Mouse (Mus musculus) common myeloid progenitor, adult 5-6 weeks (primary cell): Measurements from ENCODE around the gene Krt28. TPM values are rescaled to one million over a fixed set of nuclear protein-coding genes. Genes with fewer than 3 reads are reported as not detected.
A peak's percentile ranks its signal among the peaks of the same experiment; 100 is the strongest.

Source experiments
- ATAC-seq: replicated peaks from 2 replicates; pipeline ENCODE4 v1.8.0; 2016; ENCODE audit warnings: low read depth, mild to moderate bottlenecking, moderate TSS enrichment, inconsistent platforms; ENCODE audit not compliant: poor library complexity, severe bottlenecking
- total RNA-seq: library from RNA; stranded (forward); fragments of 200-1000, 187-1606 nt; gene quantifications from 2 replicates; pipeline ENCODE4 v1.2.3, GENCODE M21; 2017

Krt28 gene
- total RNA-seq = not detected in 2 replicates

DNA sequence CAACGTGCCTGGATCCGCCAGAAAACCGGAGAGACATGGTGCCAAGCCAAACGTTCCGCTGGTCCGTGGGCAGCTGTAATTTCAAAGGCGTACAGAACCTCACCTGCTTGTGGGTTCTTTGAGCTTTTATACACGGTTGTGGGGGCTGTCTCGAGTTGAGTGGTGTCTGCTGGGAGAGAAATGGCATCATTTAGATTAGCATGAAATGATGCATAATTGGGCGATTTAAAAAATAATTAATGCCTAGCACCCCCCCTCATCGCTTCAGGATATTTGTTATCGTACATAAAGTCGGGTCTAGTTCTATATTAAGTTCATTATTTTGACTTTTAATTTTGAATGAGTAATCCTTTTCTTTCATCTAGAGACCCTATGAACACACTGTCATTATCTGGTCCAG lies at the start of gene Krt28:
Gene Krt28 (minus strand): TSS at position 101 of the 400 bp plus-strand sequence.
- ATAC-seq = no peak

DNA sequence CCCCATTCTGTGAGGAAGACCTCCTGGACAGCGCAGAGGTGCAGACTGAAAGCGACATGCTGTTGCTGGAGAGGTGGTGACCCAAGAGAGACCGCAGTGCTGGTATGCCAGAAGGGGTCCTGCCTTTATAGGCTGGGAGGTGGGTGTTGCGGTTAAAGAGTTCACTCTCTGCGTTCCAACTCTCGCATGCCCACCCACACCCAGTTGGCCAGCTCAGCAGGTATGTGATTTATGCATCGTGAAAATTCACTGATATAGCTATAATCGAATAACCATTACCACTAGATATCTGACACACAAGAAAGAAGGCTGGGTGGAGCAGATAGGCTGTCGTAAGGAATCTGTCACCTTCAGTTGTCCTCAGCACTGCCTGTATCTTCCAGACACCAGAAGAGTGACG lies 47.5 kb upstream of the Krt28 start, which contains the start of gene Krt12:
Gene Krt12 (minus strand): TSS at position 101 of the 400 bp plus-strand sequence.
- ATAC-seq = no peak

DNA sequence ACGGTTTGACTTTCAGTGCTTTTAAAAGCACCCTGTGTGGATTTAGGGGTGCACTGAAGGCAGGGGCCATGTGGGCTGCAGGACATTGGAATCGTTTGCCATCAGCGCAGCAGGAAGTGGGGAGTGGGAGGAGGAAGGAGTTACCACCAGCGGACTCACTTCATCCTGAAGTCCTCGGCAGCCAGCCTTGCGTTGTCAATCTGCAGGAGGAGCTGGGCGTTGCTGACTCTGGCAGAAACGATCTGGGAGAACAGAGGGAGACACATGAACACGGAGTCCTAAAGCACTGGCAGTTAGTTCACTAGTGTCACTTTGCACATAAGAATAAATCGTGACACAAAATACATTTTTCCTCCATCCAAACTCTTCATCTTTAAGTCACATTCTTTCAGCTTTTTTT lies 45.9 kb upstream of the Krt28 start:
- ATAC-seq = no peak

- no peak for ATAC-seq
Observed at GRCm38 (mm10) chr11:99417819-99418218, 43.1 kb upstream of the Krt28 start.

DNA sequence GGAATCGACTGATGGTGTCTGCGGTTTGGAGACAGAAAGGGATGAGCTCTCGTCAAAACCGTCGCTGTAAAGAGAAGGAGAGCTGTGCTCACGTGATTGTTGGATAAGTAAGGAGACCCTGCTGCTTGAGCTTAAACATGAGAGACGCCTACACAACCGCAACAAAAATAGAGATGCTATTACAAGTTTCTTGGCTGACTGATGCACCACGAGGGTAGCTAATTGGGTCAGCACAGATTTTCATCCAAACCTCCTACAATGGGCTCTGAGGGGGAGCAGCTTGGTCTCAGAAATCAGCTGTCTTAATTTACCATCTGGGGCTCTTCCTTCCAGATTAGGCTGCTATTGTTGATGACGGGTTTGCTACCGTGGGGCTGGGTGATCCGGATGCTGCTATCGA lies 42.2 kb upstream of the Krt28 start:
- ATAC-seq = no peak

GRCm38 (mm10) chr11:99414463-99415147 lies 39.9 kb upstream of the Krt28 start:
- no peak for ATAC-seq

DNA sequence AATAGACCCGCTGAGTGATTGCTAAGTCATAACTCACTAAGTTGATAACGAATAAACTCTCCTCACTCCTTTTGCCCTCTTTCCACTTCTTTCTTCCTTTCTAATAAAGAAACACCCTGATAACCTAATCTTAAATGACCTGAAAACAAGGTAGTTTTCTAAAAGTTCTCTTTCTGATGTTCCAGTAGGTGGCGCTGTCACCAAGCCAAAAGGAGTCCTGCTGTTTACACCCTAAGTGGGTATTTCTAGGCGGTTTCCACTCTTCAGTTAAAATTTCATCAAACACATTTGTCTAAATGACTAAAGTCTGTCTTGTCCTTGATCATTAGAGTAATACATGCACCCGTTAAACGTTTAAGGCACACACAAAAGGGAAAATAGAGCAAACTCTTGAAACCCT lies 38.5 kb upstream of the Krt28 start:
- no peak for ATAC-seq

GRCm38 (mm10) chr11:99406186-99406585 lies 31.5 kb upstream of the Krt28 start:
- no peak for ATAC-seq

DNA sequence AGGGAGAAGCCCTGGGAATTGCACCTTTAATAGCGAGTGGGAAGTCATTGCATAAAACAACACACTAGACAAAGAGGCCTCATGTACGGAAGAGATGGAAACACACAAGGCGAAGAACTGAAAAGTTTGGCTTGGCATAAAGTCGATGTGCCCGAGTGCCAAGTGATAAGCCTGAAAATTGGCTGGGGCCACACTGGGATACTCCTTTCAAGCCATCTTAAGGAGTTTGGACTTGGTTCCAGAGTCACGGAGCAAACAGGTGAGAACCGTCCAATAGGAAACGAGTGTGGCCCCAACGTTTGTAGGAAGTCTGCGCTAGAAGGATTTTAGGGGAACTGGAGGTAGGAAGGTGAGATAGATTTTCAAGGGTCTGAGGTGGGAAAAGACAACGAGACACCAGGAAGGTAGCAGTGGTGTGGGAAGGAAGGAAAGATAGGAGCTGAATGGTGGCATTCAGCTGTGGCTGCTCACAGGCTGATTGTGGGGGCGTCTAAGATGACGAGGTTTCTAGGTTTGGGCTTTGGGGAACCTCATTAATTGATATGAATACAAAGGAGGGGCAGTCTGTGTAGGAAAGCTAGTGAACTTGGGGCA lies 25.4 kb upstream of the Krt28 start:
- ATAC-seq = no peak

- no peak for ATAC-seq
Observed at GRCm38 (mm10) chr11:99398832-99399231, 24.1 kb upstream of the Krt28 start.

- ATAC-seq = no peak
Observed at GRCm38 (mm10) chr11:99398084-99398483, 23.4 kb upstream of the Krt28 start.

GRCm38 (mm10) chr11:99396661-99397060 lies 22.0 kb upstream of the Krt28 start:
- ATAC-seq = no peak

- ATAC-seq = no peak
Observed at GRCm38 (mm10) chr11:99396034-99396433, 21.3 kb upstream of the Krt28 start.

DNA sequence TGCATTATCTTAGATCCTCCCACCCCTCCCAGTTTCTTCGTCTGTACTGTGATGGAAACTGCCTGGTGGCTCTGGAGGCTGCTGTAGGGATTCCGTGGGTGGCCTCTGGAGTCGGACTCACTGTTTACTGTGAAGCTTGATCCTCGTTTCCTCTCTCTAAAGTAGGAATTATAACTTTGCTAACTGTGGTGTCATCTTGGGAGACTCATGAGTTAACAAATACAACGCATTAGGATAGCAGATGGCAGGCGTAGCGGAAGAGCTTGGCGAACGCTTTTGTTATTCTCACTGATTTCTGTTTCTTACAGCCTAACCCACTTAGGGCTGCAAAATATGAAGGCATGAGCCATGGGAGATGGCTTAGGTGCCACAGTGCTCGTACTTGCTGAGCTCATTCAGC lies 17.8 kb upstream of the Krt28 start:
- ATAC-seq = no peak

GRCm38 (mm10) chr11:99391375-99391774 lies 16.7 kb upstream of the Krt28 start:
- no peak for ATAC-seq

DNA sequence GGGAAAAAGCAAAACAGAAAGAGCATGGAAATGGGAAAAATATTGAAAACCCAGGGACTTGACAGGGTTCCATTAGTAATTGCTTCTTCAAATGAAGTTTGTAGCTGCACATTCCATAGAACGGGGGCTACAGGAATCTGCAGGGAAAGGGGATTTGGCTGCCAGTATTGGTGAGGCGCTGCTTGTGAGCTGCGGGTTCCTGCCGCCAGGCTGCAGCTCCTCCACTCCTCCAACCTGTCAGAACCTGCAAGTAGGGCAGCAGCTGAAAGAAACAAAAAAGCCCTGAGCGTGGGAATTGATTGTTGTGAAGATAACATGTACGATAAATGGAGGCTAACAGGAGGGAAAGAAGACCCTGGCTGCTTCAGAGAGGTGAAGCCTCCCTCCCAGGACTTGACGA lies 16.2 kb upstream of the Krt28 start:
- ATAC-seq = no peak

- no peak for ATAC-seq
Observed at GRCm38 (mm10) chr11:99389264-99389663, 14.6 kb upstream of the Krt28 start, which contains the start of gene Krt10. Gene Krt10, minus strand, starts transcription at chr11:99389364.

DNA sequence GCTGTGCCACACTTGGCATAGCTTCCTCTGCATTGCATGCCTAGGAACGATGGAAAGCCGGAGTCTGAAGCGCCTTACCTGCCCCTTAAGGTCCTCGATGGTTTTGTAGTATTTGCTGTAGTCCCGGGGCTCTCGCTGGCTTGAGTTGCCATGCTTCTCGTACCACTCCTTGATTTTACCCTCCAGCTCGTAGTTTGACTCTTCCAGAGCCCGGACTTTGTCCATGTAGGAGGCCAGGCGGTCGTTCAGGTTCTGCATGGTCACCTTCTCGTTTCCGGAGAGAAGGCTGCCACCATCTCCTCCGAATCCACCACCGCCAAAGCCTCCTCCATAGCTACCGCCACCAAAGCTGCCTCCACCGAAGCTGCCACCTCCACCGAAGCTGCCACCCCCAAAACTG lies 14.0 kb upstream of the Krt28 start:
- ATAC-seq = no peak

- ATAC-seq = peak; percentile 95
Observed at GRCm38 (mm10) chr11:99385813-99386721, 11.4 kb upstream of the Krt28 start.

- ATAC-seq = peak; percentile 85
Observed at GRCm38 (mm10) chr11:99379568-99379967, 4.9 kb upstream of the Krt28 start.
